Mouse (Mus musculus) CH12.LX (cell line): ENCODE measurements around the gene Ap1g2. TPM values are rescaled to one million over a fixed set of nuclear protein-coding genes. Genes with fewer than 3 reads are reported as not detected.

Experiments used
- DNase-seq: peaks from one replicate; pipeline ENCODE4 v3.0.0-alpha.2; 2013; ENCODE audit errors: extremely low read depth
- H3K27ac ChIP-seq: 2 replicates; pipeline ENCODE4 v1.5.1; 2012; ENCODE audit warnings: low read depth, mild to moderate bottlenecking, control low read depth, moderate library complexity; ENCODE audit not compliant: insufficient read depth
- H3K27me3 ChIP-seq: replicated peaks from 2 replicates; pipeline ENCODE3; 2012; ENCODE audit warnings: inconsistent platforms
- H3K36me3 ChIP-seq, 2 experiments: replicated peaks in 1 of 2; 2 replicates each; pipeline versions ENCODE3 to v1.6.1; 2012; ENCODE audit warnings: inconsistent platforms in 1 of 2, low read length in 1 of 2, mild to moderate bottlenecking in 1 of 2, mixed read lengths in 1 of 2, moderate library complexity in 1 of 2; ENCODE audit not compliant: control insufficient read depth in 1 of 2, insufficient read depth in 1 of 2
- H3K4me1 ChIP-seq, 2 experiments: 2 replicates each; pipeline ENCODE4 v1.6.1; 2012; ENCODE audit warnings: inconsistent platforms in 1 of 2, moderate library complexity in 1 of 2; ENCODE audit not compliant: insufficient read depth in 2 of 2, control insufficient read depth in 1 of 2
- H3K4me2 ChIP-seq: 2 replicates; pipeline ENCODE4 v1.6.1; 2012; ENCODE audit warnings: low read depth, mild to moderate bottlenecking, control low read depth; ENCODE audit not compliant: poor library complexity, insufficient read depth, severe bottlenecking
- H3K4me3 ChIP-seq, 3 experiments: fragments of 150-350 bp in 1 of 3; sonication (generic) in 1 of 3; replicated peaks in 1 of 3; 2 replicates each; pipeline versions ENCODE3 to v1.5.1; 2011 to 2012; ENCODE audit warnings: low read depth in 2 of 3, low read length in 2 of 3, mild to moderate bottlenecking in 2 of 3, moderate library complexity in 2 of 3, control low read depth in 1 of 3, improper control_type of control experiment in 1 of 3, inconsistent platforms in 1 of 3, mixed read lengths in 1 of 3; ENCODE audit not compliant: poor library complexity in 1 of 3
- H3K79me2 ChIP-seq: replicated peaks from 2 replicates; pipeline ENCODE4 v1.6.1; 2012; ENCODE audit warnings: mild to moderate bottlenecking, moderate library complexity; ENCODE audit not compliant: control insufficient read depth, poor library complexity, insufficient read depth, severe bottlenecking; ENCODE audit errors: extremely low read depth
- H3K9ac ChIP-seq: 2 replicates; pipeline ENCODE4 v1.6.1; 2012; ENCODE audit warnings: low read depth, mild to moderate bottlenecking, control low read depth, moderate library complexity; ENCODE audit not compliant: insufficient read depth
- H3K9me3 ChIP-seq: replicated peaks from 2 replicates; pipeline ENCODE3; 2012; ENCODE audit warnings: low read length, inconsistent platforms, mixed read lengths
- BHLHE40 ChIP-seq: IDR thresholded peaks from 2 replicates; pipeline ENCODE4 v1.6.1; 2011; ENCODE audit warnings: mild to moderate bottlenecking, low read depth, low read length, improper control_type of control experiment
- CHD1 ChIP-seq: IDR thresholded peaks from 2 replicates; pipeline ENCODE4 v1.6.1; 2012; ENCODE audit warnings: low read depth, low read length, improper control_type of control experiment, inconsistent platforms
- CHD2 ChIP-seq: IDR thresholded peaks from 2 replicates; pipeline ENCODE4 v1.6.1; 2011; ENCODE audit warnings: low read length, improper control_type of control experiment
- CTCF ChIP-seq, 2 experiments: IDR thresholded peaks in 1 of 2; conservative IDR thresholded peaks in 1 of 2; 2 replicates each; pipeline ENCODE4 v1.5.1; 2011 to 2012; ENCODE audit warnings: low read depth in 2 of 2, low read length in 2 of 2, improper control_type of control experiment in 1 of 2, inconsistent platforms in 1 of 2, mild to moderate bottlenecking in 1 of 2, moderate library complexity in 1 of 2
- EP300 ChIP-seq: IDR thresholded peaks from 2 replicates; pipeline ENCODE4 v1.6.1; 2011; ENCODE audit warnings: low read length, improper control_type of control experiment
- ETS1 ChIP-seq: conservative IDR thresholded peaks from 2 replicates; pipeline ENCODE4 v1.6.1; 2012; ENCODE audit warnings: low read depth, mild to moderate bottlenecking, inconsistent platforms, low read length, improper control_type of control experiment, moderate library complexity
- GABPA ChIP-seq: IDR thresholded peaks from 2 replicates; pipeline ENCODE4 v1.6.1; 2012; ENCODE audit warnings: low read depth, low read length, improper control_type of control experiment, inconsistent platforms; ENCODE audit not compliant: insufficient replicate concordance
- HCFC1 ChIP-seq: IDR thresholded peaks from 2 replicates; pipeline ENCODE4 v1.6.1; 2012; ENCODE audit warnings: low read depth, mild to moderate bottlenecking, inconsistent platforms, low read length, improper control_type of control experiment
- MAX ChIP-seq: IDR thresholded peaks from 2 replicates; pipeline ENCODE4 v1.6.1; 2011; ENCODE audit warnings: low read length, improper control_type of control experiment
- MEF2A ChIP-seq: IDR thresholded peaks from 2 replicates; pipeline ENCODE4 v1.6.1; 2014; ENCODE audit warnings: low read depth, mild to moderate bottlenecking, inconsistent platforms, low read length, improper control_type of control experiment, borderline replicate concordance
- MXI1 ChIP-seq: IDR thresholded peaks from 2 replicates; pipeline ENCODE4 v1.6.1; 2011; ENCODE audit warnings: mild to moderate bottlenecking, low read depth, low read length, improper control_type of control experiment
- NELFE ChIP-seq: IDR thresholded peaks from 2 replicates; pipeline ENCODE4 v1.6.1; 2011; ENCODE audit warnings: low read depth, low read length, improper control_type of control experiment
- PAX5 ChIP-seq: IDR thresholded peaks from 2 replicates; pipeline ENCODE4 v1.6.1; 2012; ENCODE audit warnings: low read length, inconsistent platforms, mixed read lengths
- POLR2AphosphoS2 ChIP-seq: IDR thresholded peaks from 2 replicates; pipeline ENCODE4 v1.6.1; 2011; ENCODE audit warnings: low read depth, low read length, improper control_type of control experiment
- RAD21 ChIP-seq: IDR thresholded peaks from 2 replicates; pipeline ENCODE4 v1.6.1; 2011; ENCODE audit warnings: low read depth, mild to moderate bottlenecking, low read length, improper control_type of control experiment, moderate library complexity
- SMC3 ChIP-seq: IDR thresholded peaks from 2 replicates; pipeline ENCODE4 v1.6.1; 2011; ENCODE audit warnings: low read depth, low read length, improper control_type of control experiment
- USF1 ChIP-seq: IDR thresholded peaks from 2 replicates; pipeline ENCODE4 v1.6.1; 2014; ENCODE audit warnings: low read depth, mild to moderate bottlenecking, inconsistent platforms, low read length, improper control_type of control experiment
- USF2 ChIP-seq: conservative IDR thresholded peaks from 2 replicates; pipeline ENCODE4 v1.6.1; 2011; ENCODE audit warnings: low read depth, low read length, improper control_type of control experiment
- ZC3H11A ChIP-seq: IDR thresholded peaks from 2 replicates; pipeline ENCODE4 v1.6.1; 2012; ENCODE audit warnings: low read depth, mild to moderate bottlenecking, inconsistent platforms, low read length, improper control_type of control experiment
- ZMIZ1 ChIP-seq: IDR thresholded peaks from 2 replicates; pipeline ENCODE4 v1.6.1; 2012; ENCODE audit warnings: low read depth, mild to moderate bottlenecking, inconsistent platforms, low read length, improper control_type of control experiment
- ZNF384 ChIP-seq: IDR thresholded peaks from 2 replicates; pipeline ENCODE4 v1.6.1; 2012; ENCODE audit warnings: low read depth, low read length, improper control_type of control experiment, inconsistent platforms
- dilution Hi-C: fragments of 300-500 bp; cut with MboI; formaldehyde crosslinking; loops from 2 replicates; pipeline ENCODE4 v1.14.3; 2020; ENCODE audit warnings: low sequenced_read_pairs; ENCODE audit not compliant: extremely low pct_unique_long_range_greater_than_20kb, extremely low pct_ligation_motif_present
- in situ Hi-C: fragments of 300-500 bp; cut with MboI; formaldehyde crosslinking; loops from 3 replicates; pipeline ENCODE4 v1.14.3; 2019; ENCODE audit warnings: low sequenced_read_pairs, low pct_ligation_motif_present, low pct_unique_long_range_greater_than_20kb, mixed read lengths
- polyA plus RNA-seq: library from polyadenylated mRNA; unstranded; fragments of >175 nt; gene quantifications from 2 replicates; pipeline ENCODE4 v1.2.1, GENCODE M21; 2012; ENCODE audit warnings: low read depth; ENCODE audit not compliant: insufficient read length
- total RNA-seq, 2 experiments: library from RNA; depleted of rRNA; stranded (reverse); fragments of 300-350 nt in 1 of 2; fragments of >200 nt in 1 of 2; gene quantifications; 2 replicates each; pipeline ENCODE4 v1.2.3; 2012 to 2014

Ap1g2 gene
- total and polyA plus RNA-seq, 3 experiments = 18.3 to 64.8 (median 28.5) TPM

DNA sequence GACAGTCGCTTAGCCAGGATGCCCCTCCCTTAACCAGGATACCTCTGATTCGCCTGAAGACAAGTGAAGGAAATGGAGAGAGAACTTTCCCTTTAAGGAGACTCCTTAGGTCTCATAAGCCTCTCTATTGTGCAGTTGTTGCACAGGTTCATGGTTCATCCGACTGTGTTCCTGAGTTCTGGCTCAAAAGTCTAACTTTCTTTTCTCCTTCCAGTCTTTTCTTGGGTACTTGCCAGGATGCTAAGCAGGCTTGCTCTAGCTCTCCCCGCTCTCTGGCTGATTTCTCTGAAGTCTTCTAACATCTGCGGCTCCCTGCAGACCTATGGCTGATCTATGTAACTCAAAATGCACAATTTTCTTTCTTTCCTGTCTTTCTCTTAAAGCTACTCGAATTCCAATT is 22.9 kb downstream of the Ap1g2 start:
- H3K4me2 ChIP-seq = no peak overlapping the region
- TF ChIP-seq CHD1 = no peak
- no peak for TF ChIP-seq ETS1
- TF ChIP-seq ZMIZ1 = no peak
- TF ChIP-seq POLR2AphosphoS2 = no peak
- TF ChIP-seq MEF2A = no peak
- no peak for TF ChIP-seq SMC3
- TF ChIP-seq HCFC1 = no peak
- no peak for TF ChIP-seq USF1
- TF ChIP-seq MXI1 = no peak
- TF ChIP-seq RAD21 = no peak
- TF ChIP-seq BHLHE40 = no peak
- TF ChIP-seq MAX = no peak
- TF ChIP-seq ZC3H11A = no peak
- no peak for TF ChIP-seq CHD2
- TF ChIP-seq EP300 = no peak
- no peak overlapping the region for H3K4me3 ChIP-seq
- peaks cover 14 to 39% of the 10 kb centered on the region in 2 experiments for H3K4me1 ChIP-seq
- no peaks in the 10 kb centered on the region for H3K36me3 ChIP-seq
- in situ Hi-C loops (no loop called here), dilution Hi-C loops (no loop called here)
- no peak for DNase-seq
- H3K9me3 ChIP-seq = no peaks in the 10 kb centered on the region
- H3K27ac ChIP-seq = no peak overlapping the region
- no peak overlapping the region for H3K9ac ChIP-seq
- H3K27me3 ChIP-seq = no peaks in the 10 kb centered on the region
- H3K79me2 ChIP-seq = no peaks in the 10 kb centered on the region

DNA sequence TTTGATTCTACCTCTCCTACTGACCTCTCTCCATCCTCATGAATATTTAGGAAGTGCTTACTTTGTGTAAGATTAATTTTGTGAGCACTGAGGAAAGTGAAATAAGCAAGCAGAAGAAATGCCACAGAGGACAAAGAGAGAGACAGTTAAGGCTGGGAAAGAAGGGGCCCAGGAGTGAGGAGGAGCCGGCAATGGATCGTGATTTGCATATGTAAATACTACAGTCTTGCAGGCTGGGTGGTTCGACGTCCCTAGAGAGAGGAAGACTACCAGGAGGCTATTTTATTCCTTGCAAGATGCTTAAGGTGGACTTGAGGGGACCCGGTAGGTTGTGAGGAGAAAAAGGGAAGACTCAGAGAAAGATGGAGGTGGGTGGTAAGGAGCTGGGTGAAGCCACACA is 25.3 kb downstream of the Ap1g2 start:
- DNase-seq = no peak
- in situ Hi-C loops (no loop called here), dilution Hi-C loops (no loop called here)
- H3K79me2 ChIP-seq = no peaks in the 10 kb centered on the region
- no peak overlapping the region for H3K9ac ChIP-seq
- no peak overlapping the region; the same call in 1 of the 2 replicates for H3K4me2 ChIP-seq
- H3K36me3 ChIP-seq = no peaks in the 10 kb centered on the region
- peaks cover 3% of the 10 kb centered on the region for H3K27me3 ChIP-seq
- H3K4me3 ChIP-seq = no peak overlapping the region
- no peak overlapping the region for H3K27ac ChIP-seq
- peaks cover 11 to 44% of the 10 kb centered on the region in 2 experiments for H3K4me1 ChIP-seq
- no peaks in the 10 kb centered on the region for H3K9me3 ChIP-seq
- TF ChIP-seq USF2 = no peak
- no peak for TF ChIP-seq USF1
- no peak for TF ChIP-seq PAX5
- no peak for TF ChIP-seq NELFE
- no peak for TF ChIP-seq CTCF (conservative IDR thresholded peaks at IDR 0.05 in 1 of 2, IDR thresholded peaks at IDR 0.05 in 1 of 2; ENCODE audit: low read depth in 2 of 2, low read length in 2 of 2)
- no peak for TF ChIP-seq GABPA
- no peak for TF ChIP-seq ZMIZ1
- TF ChIP-seq ZNF384 = no peak
- TF ChIP-seq EP300 = no peak
- no peak for TF ChIP-seq HCFC1
